Mouse (Mus musculus): ENCODE results near the gene Hadh. TPM values are rescaled to one million over a fixed set of nuclear protein-coding genes. Genes with fewer than 3 reads are reported as not detected.

The Hadh gene
- polyA plus RNA-seq, 1 experiment from 2014 or later, result 134 TPM

DNA sequence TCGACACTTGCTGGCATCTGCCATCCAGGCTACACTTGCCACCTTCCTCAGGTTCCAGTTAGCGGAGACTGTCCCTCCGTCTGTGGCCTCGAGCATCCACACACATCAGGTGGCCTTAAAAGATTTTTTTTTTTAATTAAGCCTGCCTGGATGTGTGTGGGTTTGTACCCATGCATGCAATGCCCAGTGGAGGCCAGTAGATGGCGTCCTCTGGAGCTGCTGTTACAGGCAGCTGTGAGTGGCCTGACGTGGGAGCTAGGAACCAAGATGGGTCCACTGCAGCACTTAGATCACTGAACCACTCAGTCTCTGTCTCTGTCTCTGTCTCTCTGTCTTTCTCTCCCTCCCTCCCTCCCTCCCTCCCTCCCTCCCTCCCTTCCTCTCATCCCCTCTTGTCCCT lies 43.8 kb downstream of the Hadh start:
- Histone ChIP-seq H3K4me1 (replicated peaks; ENCODE audit: control insufficient read depth, insufficient read depth, low read length) (no peaks in the 10 kb centered on the region), H3K9me3 (ENCODE audit: control insufficient read depth, low read length) (no peaks in the 10 kb centered on the region), H3K4me3 (ENCODE audit: low read depth, low read length) (no peak overlapping the region), H3K27me3 (replicated peaks; ENCODE audit: control insufficient read depth, insufficient read depth, low read length) (no peaks in the 10 kb centered on the region), H3K9ac (ENCODE audit: low read depth, low read length) (no peak overlapping the region), H3K4me2 (no peak overlapping the region), H3K36me3 (ENCODE audit: control insufficient read depth, insufficient read depth, low read length) (no peaks in the 10 kb centered on the region), H3K27ac (ENCODE audit: low read depth, low read length) (no peak overlapping the region)
- no peak for ATAC-seq (replicated peaks; ENCODE audit: low FRiP score)
- 66% methylated on average over 6 of the region's 6 CpGs for WGBS
- DNase-seq (ENCODE audit: low spot score), result no peak

DNA sequence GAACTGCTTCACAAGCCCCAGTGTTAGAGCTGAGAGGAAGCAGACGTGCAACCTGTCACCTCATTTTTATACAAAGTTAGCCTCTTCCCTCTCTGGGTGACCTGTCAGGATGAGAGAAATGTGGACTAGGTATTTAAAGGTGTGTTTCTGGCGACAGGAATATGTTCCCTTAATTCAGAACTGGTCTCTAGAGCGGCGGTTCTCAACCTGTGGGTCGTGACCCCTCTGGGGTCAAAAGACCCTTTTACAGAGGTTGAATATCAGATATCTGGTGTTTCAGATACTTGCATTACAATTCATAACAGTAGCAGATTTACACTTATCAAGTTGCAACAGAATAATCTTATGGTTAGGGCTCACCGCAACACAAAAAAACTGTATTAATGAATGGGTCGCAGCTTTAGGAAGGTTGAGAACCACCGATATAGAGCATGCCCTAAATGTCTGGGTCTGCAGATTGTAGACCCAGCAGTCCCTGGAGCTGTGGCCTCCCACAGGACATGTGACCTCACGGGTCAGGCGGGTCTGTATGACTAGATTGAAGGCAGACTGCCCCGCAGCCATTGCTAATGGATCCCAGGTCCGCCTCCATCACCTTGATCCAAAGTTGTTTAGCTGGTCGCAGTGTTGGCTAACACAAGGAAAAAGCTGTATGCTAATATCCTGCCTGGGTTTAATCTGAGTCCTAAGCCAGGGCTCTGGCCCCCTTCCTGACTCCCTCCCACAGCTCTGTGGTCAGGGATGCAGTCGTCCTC lies 53.1 kb downstream of the Hadh start:
- Histone ChIP-seq H3K36me3 (ENCODE audit: control insufficient read depth, insufficient read depth, low read length) (no peaks in the 10 kb centered on the region), H3K9ac (ENCODE audit: low read depth, low read length) (no peak overlapping the region), H3K4me3 (ENCODE audit: low read depth, low read length) (no peak overlapping the region), H3K4me1 (replicated peaks; ENCODE audit: control insufficient read depth, insufficient read depth, low read length) (no peaks in the 10 kb centered on the region), H3K4me2 (no peak overlapping the region), H3K27ac (ENCODE audit: low read depth, low read length) (no peak overlapping the region), H3K9me3 (ENCODE audit: control insufficient read depth, low read length) (no peaks in the 10 kb centered on the region), H3K27me3 (replicated peaks; ENCODE audit: control insufficient read depth, insufficient read depth, low read length) (no peaks in the 10 kb centered on the region; the same call in 1 of the 2 replicates)
- no peak for DNase-seq (ENCODE audit: low spot score)
- no peak for ATAC-seq (replicated peaks; ENCODE audit: low FRiP score)
- 82% methylated on average over 14 of the region's 14 CpGs for WGBS

DNA sequence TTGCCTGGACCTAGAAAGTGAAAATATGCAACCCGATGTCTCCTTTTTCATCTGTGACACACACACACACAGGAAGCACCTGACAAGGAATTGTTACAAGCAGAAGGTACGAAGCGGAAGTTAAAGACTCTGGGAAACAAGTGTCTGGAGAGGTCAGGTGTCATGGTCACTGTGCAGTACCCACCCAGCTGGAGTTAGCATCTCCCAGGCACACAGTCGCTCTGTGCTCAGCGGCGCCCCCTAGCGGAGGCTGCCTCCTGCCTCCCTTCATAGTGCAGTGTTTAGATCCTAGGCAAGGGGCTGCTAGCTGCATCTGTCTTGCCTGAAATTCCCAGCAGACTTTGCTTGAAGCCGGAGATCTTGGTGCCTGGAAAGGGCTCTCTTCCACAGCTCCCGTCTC lies 57.1 kb downstream of the Hadh start:
- Histone ChIP-seq H3K27me3 (replicated peaks; ENCODE audit: control insufficient read depth, insufficient read depth, low read length) (no peaks in the 10 kb centered on the region; the same call in 1 of the 2 replicates), H3K27ac (ENCODE audit: low read depth, low read length) (no peak overlapping the region), H3K36me3 (ENCODE audit: control insufficient read depth, insufficient read depth, low read length) (no peaks in the 10 kb centered on the region), H3K4me3 (ENCODE audit: low read depth, low read length) (no peak overlapping the region), H3K9me3 (ENCODE audit: control insufficient read depth, low read length) (no peaks in the 10 kb centered on the region), H3K4me2 (no peak overlapping the region), H3K4me1 (replicated peaks; ENCODE audit: control insufficient read depth, insufficient read depth, low read length) (no peaks in the 10 kb centered on the region), H3K9ac (ENCODE audit: low read depth, low read length) (no peak overlapping the region)
- ATAC-seq (replicated peaks; ENCODE audit: low FRiP score) (no peak), DNase-seq (ENCODE audit: low spot score) (peak; percentile 38)
- 64% methylated on average over 9 of the region's 9 CpGs for WGBS

DNA sequence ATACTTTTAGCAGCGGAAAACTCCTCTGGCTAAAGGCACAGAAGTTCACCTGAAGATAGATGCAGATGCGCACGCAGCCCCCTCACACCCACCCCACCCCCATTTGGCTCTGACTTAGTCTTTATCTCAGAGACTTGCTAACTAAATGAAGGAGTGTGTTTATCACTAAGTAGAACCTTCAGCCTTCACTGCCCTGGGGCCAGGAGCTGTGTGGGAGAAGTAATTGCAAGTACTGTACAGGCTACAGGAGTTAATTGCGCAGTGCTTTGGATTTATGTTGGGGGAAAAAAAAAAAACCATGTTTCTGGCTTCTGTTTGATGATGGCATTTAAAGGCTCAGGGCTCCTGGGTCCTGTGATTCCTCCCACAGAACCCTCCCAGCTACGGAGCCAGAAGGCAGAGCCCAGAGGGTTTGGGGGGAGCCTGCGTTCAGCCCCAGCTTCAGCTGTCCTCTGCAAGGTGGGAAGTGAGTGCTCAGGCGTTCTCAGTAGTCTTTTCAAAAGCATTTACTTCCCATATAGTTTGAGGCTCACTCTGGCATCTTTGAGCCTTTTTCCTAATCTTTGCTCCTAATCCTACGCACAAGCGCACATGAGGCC lies 57.7 kb downstream of the Hadh start:
- H3K4me3 ChIP-seq (ENCODE audit: low read depth, low read length), result no peak overlapping the region
- H3K27me3 ChIP-seq (replicated peaks; ENCODE audit: control insufficient read depth, insufficient read depth, low read length), result no peaks in the 10 kb centered on the region; the same call in 1 of the 2 replicates
- H3K27ac ChIP-seq (ENCODE audit: low read depth, low read length), result no peak overlapping the region
- H3K9me3 ChIP-seq (ENCODE audit: control insufficient read depth, low read length), result no peaks in the 10 kb centered on the region
- H3K4me2 ChIP-seq, result no peak overlapping the region
- H3K36me3 ChIP-seq (ENCODE audit: control insufficient read depth, insufficient read depth, low read length), result no peaks in the 10 kb centered on the region
- no peaks in the 10 kb centered on the region for H3K4me1 ChIP-seq (replicated peaks; ENCODE audit: control insufficient read depth, insufficient read depth, low read length)
- DNase-seq (ENCODE audit: low spot score), result peak; percentile 22
- 73% methylated on average over 9 of the region's 9 CpGs for WGBS
- no peak overlapping the region for H3K9ac ChIP-seq (ENCODE audit: low read depth, low read length)
- no peak for ATAC-seq (replicated peaks; ENCODE audit: low FRiP score)

DNA sequence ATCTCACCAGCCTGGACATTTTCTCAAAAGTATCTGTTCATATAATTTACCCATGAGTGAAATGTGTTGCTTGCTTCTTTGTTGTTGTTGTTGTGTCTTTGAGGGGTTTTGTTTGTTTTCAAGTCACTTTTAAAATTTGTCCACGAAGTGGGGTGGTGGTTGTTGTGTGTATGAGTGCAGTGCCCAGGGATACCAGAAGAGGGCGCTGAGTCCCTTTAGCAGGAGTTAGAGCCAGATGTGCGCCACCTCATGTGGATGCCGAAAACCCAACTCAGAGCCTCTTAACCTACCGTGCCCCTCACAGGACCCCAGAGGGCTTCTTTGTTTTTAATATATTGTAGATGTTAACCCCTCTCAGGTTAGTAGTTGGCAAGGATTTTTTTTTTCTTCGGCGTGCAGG lies 59.7 kb downstream of the Hadh start:
- ATAC-seq (replicated peaks; ENCODE audit: low FRiP score), result no peak
- no peak overlapping the region for H3K9ac ChIP-seq (ENCODE audit: low read depth, low read length)
- no peaks in the 10 kb centered on the region for H3K36me3 ChIP-seq (ENCODE audit: control insufficient read depth, insufficient read depth, low read length)
- H3K4me3 ChIP-seq (ENCODE audit: low read depth, low read length), result no peak overlapping the region
- no peak overlapping the region for H3K4me2 ChIP-seq
- no peaks in the 10 kb centered on the region for H3K9me3 ChIP-seq (ENCODE audit: control insufficient read depth, low read length)
- DNase-seq (ENCODE audit: low spot score), result no peak
- H3K27me3 ChIP-seq (replicated peaks; ENCODE audit: control insufficient read depth, insufficient read depth, low read length), result no peaks in the 10 kb centered on the region
- H3K4me1 ChIP-seq (replicated peaks; ENCODE audit: control insufficient read depth, insufficient read depth, low read length), result no peaks in the 10 kb centered on the region
- H3K27ac ChIP-seq (ENCODE audit: low read depth, low read length), result no peak overlapping the region
- WGBS, result 83% methylated on average over 7 of the region's 7 CpGs

DNA sequence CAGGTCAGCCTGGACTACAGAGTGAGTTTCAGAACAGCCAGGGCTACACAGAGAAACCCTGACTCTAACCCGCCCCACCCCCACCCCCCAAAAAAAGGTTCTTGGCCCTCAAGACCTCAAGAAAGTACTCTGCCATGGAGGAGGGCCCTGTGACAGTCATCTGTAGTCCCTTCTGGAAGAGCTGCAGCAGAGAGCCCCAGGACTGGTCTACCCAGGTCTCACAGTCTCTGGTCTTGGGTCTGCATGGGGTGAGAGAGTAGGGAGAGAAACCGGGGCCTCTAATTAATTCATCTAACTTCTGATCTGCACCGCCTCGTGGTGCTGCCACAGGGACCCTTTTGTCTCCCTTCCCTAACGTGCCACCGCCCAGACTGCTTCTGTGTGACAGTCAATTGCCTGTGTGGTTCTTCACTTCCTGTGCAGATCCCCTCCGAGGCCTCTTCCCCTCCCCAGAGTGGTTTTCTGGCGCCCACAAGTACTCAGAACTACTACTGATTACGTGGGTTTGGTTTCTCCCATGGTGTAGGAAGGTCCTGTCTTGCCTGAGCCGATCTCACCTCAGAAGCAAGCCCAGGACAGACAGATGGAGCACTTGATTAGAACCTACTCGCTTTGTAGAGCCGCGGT lies 63.5 kb downstream of the Hadh start:
- Histone ChIP-seq H3K4me3 (ENCODE audit: low read depth, low read length) (no peak overlapping the region), H3K36me3 (ENCODE audit: control insufficient read depth, insufficient read depth, low read length) (no peaks in the 10 kb centered on the region), H3K9me3 (ENCODE audit: control insufficient read depth, low read length) (no peaks in the 10 kb centered on the region), H3K9ac (ENCODE audit: low read depth, low read length) (no peak overlapping the region), H3K4me1 (replicated peaks; ENCODE audit: control insufficient read depth, insufficient read depth, low read length) (no peaks in the 10 kb centered on the region), H3K4me2 (no peak overlapping the region), H3K27ac (ENCODE audit: low read depth, low read length) (no peak overlapping the region), H3K27me3 (replicated peaks; ENCODE audit: control insufficient read depth, insufficient read depth, low read length) (no peaks in the 10 kb centered on the region)
- WGBS, result 37% methylated on average over 13 of the region's 13 CpGs
- DNase-seq (ENCODE audit: low spot score) (no peak), ATAC-seq (replicated peaks; ENCODE audit: low FRiP score) (peak; percentile 61)

DNA sequence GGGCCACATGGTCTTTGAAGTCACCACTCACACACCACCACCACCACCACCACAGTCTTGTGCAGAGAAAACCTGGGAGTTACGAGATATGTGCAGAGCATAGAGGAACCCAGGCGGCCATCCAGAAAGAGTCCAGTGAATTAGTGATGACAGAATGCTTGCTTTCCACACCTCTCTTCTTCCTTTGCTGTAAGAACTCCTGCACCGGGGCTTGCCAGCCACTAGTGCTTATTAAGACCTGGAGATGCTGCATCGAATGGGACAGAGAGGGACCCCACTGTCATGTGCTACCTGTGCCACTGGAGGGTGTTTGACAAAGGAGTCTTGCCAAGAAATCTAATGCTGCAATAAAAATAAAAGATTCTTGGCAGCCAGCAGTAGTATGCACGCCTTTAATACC lies 64.1 kb downstream of the Hadh start:
- H3K9me3 ChIP-seq (ENCODE audit: control insufficient read depth, low read length), result no peaks in the 10 kb centered on the region
- no peaks in the 10 kb centered on the region for H3K36me3 ChIP-seq (ENCODE audit: control insufficient read depth, insufficient read depth, low read length)
- no peak overlapping the region for H3K9ac ChIP-seq (ENCODE audit: low read depth, low read length)
- 75% methylated on average over 5 of the region's 5 CpGs for WGBS
- DNase-seq (ENCODE audit: low spot score) (no peak), ATAC-seq (replicated peaks; ENCODE audit: low FRiP score) (no peak)
- no peak overlapping the region for H3K4me2 ChIP-seq
- H3K4me3 ChIP-seq (ENCODE audit: low read depth, low read length), result no peak overlapping the region
- H3K4me1 ChIP-seq (replicated peaks; ENCODE audit: control insufficient read depth, insufficient read depth, low read length), result no peaks in the 10 kb centered on the region
- H3K27me3 ChIP-seq (replicated peaks; ENCODE audit: control insufficient read depth, insufficient read depth, low read length), result no peaks in the 10 kb centered on the region
- no peak overlapping the region for H3K27ac ChIP-seq (ENCODE audit: low read depth, low read length)

DNA sequence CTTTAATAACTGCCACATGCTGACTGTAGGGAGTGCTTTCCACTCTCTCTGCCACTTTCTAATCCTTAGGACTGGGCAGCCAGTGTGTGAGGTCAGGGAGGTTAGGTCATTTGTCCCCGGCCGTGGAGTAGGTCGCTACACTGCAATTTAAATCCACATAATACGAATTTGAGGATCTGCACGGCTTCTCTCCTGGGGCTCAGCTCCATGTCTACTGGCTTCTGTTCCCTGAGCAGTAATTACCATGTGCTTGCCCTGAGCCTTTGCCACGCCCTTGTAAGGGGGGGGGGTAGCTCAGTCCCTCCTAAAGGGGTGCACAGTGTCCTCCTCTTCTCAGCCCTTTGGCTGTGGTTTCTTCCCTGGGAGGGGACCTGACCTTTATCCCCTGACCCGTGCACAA lies 69.6 kb downstream of the Hadh start:
- ATAC-seq (replicated peaks; ENCODE audit: low FRiP score) (no peak), DNase-seq (ENCODE audit: low spot score) (no peak)
- H3K9ac ChIP-seq (ENCODE audit: low read depth, low read length), result no peak overlapping the region
- no peaks in the 10 kb centered on the region for H3K27me3 ChIP-seq (replicated peaks; ENCODE audit: control insufficient read depth, insufficient read depth, low read length)
- H3K27ac ChIP-seq (ENCODE audit: low read depth, low read length), result no peak overlapping the region
- H3K4me1 ChIP-seq (replicated peaks; ENCODE audit: control insufficient read depth, insufficient read depth, low read length), result no peaks in the 10 kb centered on the region
- no peak overlapping the region for H3K4me3 ChIP-seq (ENCODE audit: low read depth, low read length)
- H3K36me3 ChIP-seq (ENCODE audit: control insufficient read depth, insufficient read depth, low read length), result no peaks in the 10 kb centered on the region
- 71% methylated on average over 7 of the region's 7 CpGs for WGBS
- no peak overlapping the region for H3K4me2 ChIP-seq
- no peaks in the 10 kb centered on the region for H3K9me3 ChIP-seq (ENCODE audit: control insufficient read depth, low read length)
